Mouse (Mus musculus): Measurements from ENCODE around the gene Slc25a24. TPM values are rescaled to one million over a fixed set of nuclear protein-coding genes. Genes with fewer than 3 reads are reported as not detected.

Gene Slc25a24
- total RNA-seq, 2 experiments from 2014 or later = 6.0 to 7.4 TPM

- peak; percentile 72 to 79 for DNase-seq
Observed at GRCm38 (mm10) chr3:109171070-109171778, 48.3 kb downstream of the Slc25a24 start.

- DNase-seq = no peak
Observed at GRCm38 (mm10) chr3:109174394-109174793, 51.4 kb downstream of the Slc25a24 start.

- no peak for DNase-seq
Observed at GRCm38 (mm10) chr3:109178705-109179104, 55.8 kb downstream of the Slc25a24 start.

GRCm38 (mm10) chr3:109179528-109180076 lies 56.7 kb downstream of the Slc25a24 start:
- DNase-seq = no peak

- DNase-seq = no peak
Observed at GRCm38 (mm10) chr3:109196166-109196565, 73.2 kb downstream of the Slc25a24 start.

GRCm38 (mm10) chr3:109199280-109199679 lies 76.3 kb downstream of the Slc25a24 start:
- DNase-seq = peak; percentile 6 to 28

- no peak for DNase-seq
Observed at GRCm38 (mm10) chr3:109212322-109212721, 89.4 kb downstream of the Slc25a24 start.

GRCm38 (mm10) chr3:109216352-109216751 lies 93.4 kb downstream of the Slc25a24 start:
- no peak for DNase-seq

Other genes starting within 250 kb of the Slc25a24 start
- under 1 TPM; 0.07 to 0.18 TPM for gene Fndc7, start 233.1 kb upstream of the Slc25a24 start, total RNA-seq (2021)
- gene Prpf38b, start 211.4 kb upstream of the Slc25a24 start, total RNA-seq (2021) = 10 to 100 TPM; 16.7 to 19.3 TPM
- gene Henmt1, start 183.3 kb upstream of the Slc25a24 start, total RNA-seq (2021) = not detected
- not detected for gene Gm9857, start 182.7 kb upstream of the Slc25a24 start, total RNA-seq (2021)
- gene Fam102b, start 95.5 kb upstream of the Slc25a24 start, total RNA-seq (2021) = 10 to 100 TPM; 13.0 to 13.8 TPM
- not detected for gene Slc25a54, start 42.7 kb upstream of the Slc25a24 start, total RNA-seq (2021)
- gene Vav3, start 217.5 kb downstream of the Slc25a24 start, total RNA-seq (2021) = 1 to 10 TPM; 4.8 to 5.4 TPM

All from heart, adult 18-20 months (tissue).